Mouse (Mus musculus) testis, adult 2 months (tissue): Measurements from ENCODE around the gene Mapk8ip1.

ENCODE experiments used
- CTCF ChIP-seq: fragments of 200-500 bp; IDR thresholded peaks from 2 replicates; pipeline ENCODE4 v1.5.1; 2012; ENCODE audit warnings: low read depth, mild to moderate bottlenecking, inconsistent platforms, low read length, moderate library complexity; ENCODE audit not compliant: control insufficient read depth, insufficient read depth, insufficient replicate concordance
- POLR2A ChIP-seq: fragments of 200-500 bp; IDR thresholded peaks from 2 replicates; pipeline ENCODE4 v1.6.1; 2012; ENCODE audit warnings: low read depth, mild to moderate bottlenecking, inconsistent platforms, low read length, moderate library complexity; ENCODE audit not compliant: control insufficient read depth

- TF ChIP-seq CTCF (no peak), POLR2A (no peak)
Observed at GRCm38 (mm10) chr2:92359301-92359700, 41.8 kb downstream of the Mapk8ip1 start.
